Mouse (Mus musculus): ENCODE measurements around the gene Eras. TPM values are rescaled to one million over a fixed set of nuclear protein-coding genes. Genes with fewer than 3 reads are reported as not detected.

The Eras gene
- polyA plus RNA-seq, 1 experiment from 2014 or later = not detected

GRCm38 (mm10) chrX:7907735-7908134 is 20.7 kb downstream of the Eras start, which contains the start of gene Gm10491:
TSS of gene Gm10491 (minus strand) at chrX:7907835.
- H3K27ac ChIP-seq = no peak within 1 kb of the TSS
- no peak within 1 kb of the TSS for H3K4me3 ChIP-seq
- no peak within 1 kb of the TSS for H3K4me2 ChIP-seq
- 72% methylated on average over 5 of the region's 5 CpGs for WGBS (ENCODE audit: insufficient replicate concordance)
- no peaks in the 10 kb centered on the region for H3K27me3 ChIP-seq (replicated peaks)
- no peaks in the 10 kb centered on the region for H3K9me3 ChIP-seq (replicated peaks)
- H3K36me3 ChIP-seq = peaks cover 12% of the 10 kb centered on the region
- H3K9ac ChIP-seq = no peak within 1 kb of the TSS
- H3K4me1 ChIP-seq = 0 out of 2 replicates have a peak, but pooled peaks cover 6% of the 10 kb centered on the region
- no peak for ATAC-seq

GRCm38 (mm10) chrX:7904441-7904840 is 24.0 kb downstream of the Eras start:
- 80% methylated on average over 5 of the region's 5 CpGs for WGBS (ENCODE audit: insufficient replicate concordance)
- Histone ChIP-seq H3K4me3 (no peak overlapping the region), H3K9me3 (replicated peaks) (no peaks in the 10 kb centered on the region), H3K4me1 (peaks cover 10% of the 10 kb centered on the region; the same call in 1 of the 2 replicates), H3K27ac (no peak overlapping the region), H3K27me3 (replicated peaks) (no peaks in the 10 kb centered on the region), H3K9ac (no peak overlapping the region), H3K4me2 (no peak overlapping the region), H3K36me3 (peaks cover 18% of the 10 kb centered on the region)
- no peak for ATAC-seq

DNA sequence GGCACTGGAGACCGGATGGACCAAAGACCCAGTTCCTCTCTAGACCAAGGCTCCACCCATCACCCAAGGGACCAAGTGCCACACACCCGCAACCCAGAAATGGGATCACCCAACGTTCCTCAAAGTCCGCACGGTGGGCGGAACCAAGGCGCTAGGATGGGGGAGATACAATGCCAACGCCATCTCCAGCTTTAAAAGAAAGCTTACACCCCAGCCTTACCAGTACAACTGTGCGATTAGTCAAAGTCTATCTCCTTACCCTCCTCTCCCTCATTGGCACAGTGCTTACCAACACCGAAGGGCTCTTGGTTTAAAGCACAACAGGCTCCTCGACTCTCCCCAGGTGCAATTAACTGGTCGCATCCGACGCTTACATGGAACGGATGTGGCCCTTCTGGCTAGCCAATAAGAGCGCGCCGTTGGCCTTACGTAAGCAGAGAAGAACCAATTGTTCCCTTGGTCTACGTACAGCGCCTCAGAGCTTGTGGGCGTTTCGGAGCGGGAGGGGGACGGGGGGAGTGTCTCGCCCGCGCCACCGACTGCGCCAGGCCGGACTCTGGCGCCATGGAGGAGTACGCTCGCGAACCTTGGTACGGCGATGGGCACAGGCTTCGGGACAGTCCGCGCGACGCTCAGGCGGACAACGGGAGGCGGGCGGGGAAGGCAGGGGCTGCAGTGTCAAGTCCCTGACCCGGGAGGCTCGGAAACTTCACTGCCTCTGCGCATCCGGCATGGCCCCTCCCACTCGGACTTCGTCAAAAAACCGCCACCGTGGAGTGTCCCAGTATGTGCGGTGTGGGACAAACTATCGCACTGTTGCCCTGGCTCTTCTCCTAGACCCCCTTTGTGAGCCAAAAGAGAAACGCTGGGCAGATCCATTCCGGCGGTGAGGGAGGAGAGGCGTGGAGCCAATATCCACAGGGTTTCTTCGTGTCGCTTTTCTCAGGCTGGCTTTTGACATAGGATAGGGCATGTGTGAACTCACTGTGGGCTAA is 29.2 kb downstream of the Eras start, which contains the start of the genes Pqbp1 and Timm17b:
Gene Pqbp1 (minus strand): TSS at position 390 of the 995 bp plus-strand sequence.
Gene Timm17b (plus strand): TSS at position 478 of the 995 bp plus-strand sequence.
- peak; percentile 98 for ATAC-seq
- Histone ChIP-seq H3K4me1 (peaks cover 19% of the 10 kb centered on the region), H3K36me3 (peaks cover 26% of the 10 kb centered on the region), H3K4me2 (peak within 1 kb of the TSS; percentile 73), H3K27me3 (replicated peaks) (no peaks in the 10 kb centered on the region), H3K9me3 (replicated peaks) (no peaks in the 10 kb centered on the region), H3K27ac (peak within 1 kb of the TSS; percentile 81), H3K4me3 (peak within 1 kb of the TSS; percentile 68), H3K9ac (peak within 1 kb of the TSS; percentile 74)
- WGBS (ENCODE audit: insufficient replicate concordance) = 8% methylated on average over 62 of the region's 62 CpGs

- peak overlapping the region; percentile 81 for H3K27ac ChIP-seq
- no peak for ATAC-seq
- H3K4me1 ChIP-seq = peaks cover 19% of the 10 kb centered on the region
- peak overlapping the region; percentile 68 for H3K4me3 ChIP-seq
- H3K9me3 ChIP-seq (replicated peaks) = no peaks in the 10 kb centered on the region
- H3K4me2 ChIP-seq = peak overlapping the region; percentile 73
- no peaks in the 10 kb centered on the region for H3K27me3 ChIP-seq (replicated peaks)
- 23% methylated on average over 13 of the region's 13 CpGs for WGBS (ENCODE audit: insufficient replicate concordance)
- H3K36me3 ChIP-seq = peaks cover 36% of the 10 kb centered on the region
- H3K9ac ChIP-seq = peak overlapping the region; percentile 74
Measured at GRCm38 (mm10) chrX:7898211-7898610, 30.2 kb downstream of the Eras start.

DNA sequence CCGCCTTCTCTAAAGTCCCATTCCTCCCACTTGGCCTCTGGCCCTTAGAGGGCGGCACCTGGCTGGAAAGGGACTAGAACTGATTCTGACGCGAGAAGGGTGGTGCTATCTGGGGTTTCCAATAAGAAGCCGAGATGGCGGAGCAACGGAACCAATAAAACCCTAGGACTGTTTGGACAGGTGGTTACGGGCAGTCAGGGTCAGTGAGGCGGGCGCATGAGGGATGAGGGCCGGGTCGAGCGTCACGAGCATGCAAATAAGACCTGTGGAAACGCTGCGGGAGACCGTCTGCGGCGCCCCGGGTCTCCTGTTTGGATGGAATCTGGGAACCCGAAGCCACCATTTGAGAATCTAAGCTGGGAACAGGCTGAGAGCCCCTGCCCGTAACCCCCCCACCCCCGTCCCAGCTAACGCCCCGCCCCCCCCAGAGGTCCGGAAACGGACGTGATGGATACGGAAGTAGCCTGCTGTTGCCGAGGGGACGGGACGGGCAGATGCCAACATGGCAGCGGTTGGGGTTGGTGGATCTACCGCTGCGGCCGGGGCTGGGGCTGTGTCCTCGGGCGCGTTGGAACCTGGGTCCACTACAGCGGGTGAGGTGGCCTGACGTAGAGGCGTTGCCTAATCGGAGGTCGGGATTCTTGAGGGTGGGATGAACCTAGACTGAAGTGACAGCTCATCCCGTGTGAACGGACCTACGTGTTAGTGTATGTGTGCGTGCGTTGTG is 44.4 kb downstream of the Eras start, which contains the start of gene Slc35a2:
Gene Slc35a2 (plus strand): TSS at position 188 of the 727 bp plus-strand sequence.
- H3K9me3 ChIP-seq (replicated peaks) = no peaks in the 10 kb centered on the region
- H3K27me3 ChIP-seq (replicated peaks) = no peaks in the 10 kb centered on the region
- H3K4me1 ChIP-seq = peaks cover 21% of the 10 kb centered on the region
- 5% methylated on average over 46 of the region's 49 CpGs for WGBS (ENCODE audit: insufficient replicate concordance)
- H3K27ac ChIP-seq = peak within 1 kb of the TSS; percentile 76
- H3K9ac ChIP-seq = peak within 1 kb of the TSS; percentile 65
- H3K4me2 ChIP-seq = peak within 1 kb of the TSS; percentile 74
- peaks cover 6% of the 10 kb centered on the region; the same call in 1 of the 2 replicates for H3K36me3 ChIP-seq
- ATAC-seq = peak; percentile 92
- peak within 1 kb of the TSS; percentile 74 for H3K4me3 ChIP-seq

DNA sequence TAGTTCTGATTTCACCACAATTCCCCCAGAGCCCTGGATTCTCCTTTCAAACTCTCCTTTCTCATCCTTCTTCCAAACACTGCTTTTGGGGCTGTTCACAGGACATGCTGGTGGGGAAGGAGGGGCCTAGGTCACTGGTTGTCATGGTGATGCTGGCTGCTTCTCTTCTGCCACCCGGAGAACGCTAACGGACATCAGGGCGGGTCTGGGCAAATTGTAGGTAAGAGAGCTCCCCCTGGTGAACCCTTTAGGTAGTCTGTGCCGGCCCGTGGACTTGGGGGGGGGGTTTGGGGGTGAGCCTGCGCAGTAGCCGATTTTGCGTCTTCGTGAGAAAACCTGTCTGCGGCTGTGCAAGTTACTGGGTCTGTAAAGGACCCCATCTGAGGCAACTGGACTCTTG is 48.6 kb downstream of the Eras start:
- 5% methylated on average over 11 of the region's 11 CpGs for WGBS (ENCODE audit: insufficient replicate concordance)
- ATAC-seq = no peak

GRCm38 (mm10) chrX:7878495-7878894 is 49.9 kb downstream of the Eras start:
- Histone ChIP-seq H3K9ac (peak overlapping the region; percentile 57), H3K4me1 (peaks cover 25% of the 10 kb centered on the region), H3K27ac (no peak overlapping the region), H3K9me3 (replicated peaks) (no peaks in the 10 kb centered on the region), H3K27me3 (replicated peaks) (no peaks in the 10 kb centered on the region), H3K4me3 (peak overlapping the region; percentile 60), H3K36me3 (peaks cover 25% of the 10 kb centered on the region), H3K4me2 (peak overlapping the region; percentile 89)
- 19% methylated on average over 21 of the region's 21 CpGs for whole genome bisulfite sequencing (ENCODE audit: insufficient replicate concordance)
- no peak; the same call in 1 of the 2 replicates for ATAC-seq

More for the DNA sequence above, 48.6 kb downstream of the Eras start:
- peak overlapping the region; percentile 89 for H3K4me2 ChIP-seq
- H3K36me3 ChIP-seq = peaks cover 11% of the 10 kb centered on the region
- no peak overlapping the region for H3K4me3 ChIP-seq
- no peaks in the 10 kb centered on the region for H3K9me3 ChIP-seq (replicated peaks)
- H3K27ac ChIP-seq = no peak overlapping the region
- H3K27me3 ChIP-seq (replicated peaks) = no peaks in the 10 kb centered on the region
- H3K4me1 ChIP-seq = peaks cover 28% of the 10 kb centered on the region
- H3K9ac ChIP-seq = no peak overlapping the region

DNA sequence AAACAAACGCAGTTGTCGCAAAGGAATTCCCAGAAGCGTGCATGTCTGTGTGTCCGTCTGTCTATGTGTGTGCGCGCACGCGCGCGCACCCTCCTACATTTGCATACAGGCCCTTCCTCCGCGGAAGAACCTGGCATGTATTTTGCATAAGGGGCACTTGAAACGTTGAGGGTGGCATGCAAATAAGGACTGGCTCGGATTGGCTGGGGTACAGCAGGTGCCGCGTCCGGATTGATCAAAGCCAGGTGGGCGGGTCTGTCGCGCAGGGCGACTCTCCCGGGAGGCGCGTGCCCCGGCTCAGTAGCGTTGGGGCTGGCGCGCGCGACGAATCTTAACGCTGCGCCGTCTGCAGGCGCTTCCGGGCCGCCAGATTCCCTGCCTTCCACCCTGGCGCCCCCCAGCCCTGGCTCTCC is 50.4 kb downstream of the Eras start, which contains the start of gene Pim2:
Gene Pim2 (plus strand): TSS at position 256 of the 413 bp plus-strand sequence.
- Histone ChIP-seq H3K4me1 (peaks cover 25% of the 10 kb centered on the region), H3K4me3 (peak within 1 kb of the TSS; percentile 60), H3K9me3 (replicated peaks) (no peaks in the 10 kb centered on the region), H3K36me3 (peaks cover 29% of the 10 kb centered on the region), H3K27ac (no peak within 1 kb of the TSS), H3K9ac (peak within 1 kb of the TSS; percentile 57), H3K27me3 (replicated peaks) (no peaks in the 10 kb centered on the region), H3K4me2 (peak within 1 kb of the TSS; percentile 89)
- peak; percentile 96 for ATAC-seq
- 7% methylated on average over 37 of the region's 38 CpGs for WGBS (ENCODE audit: insufficient replicate concordance)

Other genes starting within 250 kb of the Eras start
- gene Magix, start 247.4 kb downstream of the Eras start, polyA plus RNA-seq (2016; fragmentation: Nextera tagmentation; extraction: Ambion mirVana) = 0.04 TPM in 1 of 2 replicates, not detected in the other
- 18.9 and 20.8 TPM in 2 replicates for gene Gpkow, start 231.5 kb downstream of the Eras start, polyA plus RNA-seq (2016; fragmentation: Nextera tagmentation; extraction: Ambion mirVana)
- gene Wdr45, start 214.3 kb downstream of the Eras start, polyA plus RNA-seq (2016; fragmentation: Nextera tagmentation; extraction: Ambion mirVana) = 14.6 and 15.6 TPM in 2 replicates
- not detected in 2 replicates for gene Gm45208, start 206.4 kb downstream of the Eras start, polyA plus RNA-seq (2016; fragmentation: Nextera tagmentation; extraction: Ambion mirVana)
- gene Praf2, start 200.2 kb downstream of the Eras start, polyA plus RNA-seq (2016; fragmentation: Nextera tagmentation; extraction: Ambion mirVana) = 13.0 and 13.4 TPM in 2 replicates
- 2.6 and 3.2 TPM in 2 replicates for gene Ccdc120, start 177.7 kb downstream of the Eras start, polyA plus RNA-seq (2016; fragmentation: Nextera tagmentation; extraction: Ambion mirVana)
- 14.1 and 15.1 TPM in 2 replicates for gene Tfe3, start 166.0 kb downstream of the Eras start, polyA plus RNA-seq (2016; fragmentation: Nextera tagmentation; extraction: Ambion mirVana)
- 36.8 and 39.1 TPM in 2 replicates for gene Gripap1, start 138.8 kb downstream of the Eras start, polyA plus RNA-seq (2016; fragmentation: Nextera tagmentation; extraction: Ambion mirVana)
- 0.37 and 0.38 TPM in 2 replicates for gene Kcnd1, start 106.3 kb downstream of the Eras start, polyA plus RNA-seq (2016; fragmentation: Nextera tagmentation; extraction: Ambion mirVana)
- 57.3 and 60.1 TPM in 2 replicates for gene Otud5, start 87.2 kb downstream of the Eras start, polyA plus RNA-seq (2016; fragmentation: Nextera tagmentation; extraction: Ambion mirVana)
- gene Pim2, start 50.3 kb downstream of the Eras start, polyA plus RNA-seq (2016; fragmentation: Nextera tagmentation; extraction: Ambion mirVana) = 5.0 and 5.2 TPM in 2 replicates
- 19.7 and 23.1 TPM in 2 replicates for gene Slc35a2, start 44.6 kb downstream of the Eras start, polyA plus RNA-seq (2016; fragmentation: Nextera tagmentation; extraction: Ambion mirVana)
- gene Pqbp1, start 29.3 kb downstream of the Eras start, polyA plus RNA-seq (2016; fragmentation: Nextera tagmentation; extraction: Ambion mirVana) = 65.0 and 65.2 TPM in 2 replicates
- gene Timm17b, start 29.2 kb downstream of the Eras start, polyA plus RNA-seq (2016; fragmentation: Nextera tagmentation; extraction: Ambion mirVana) = 98.3 and 98.9 TPM in 2 replicates
- gene Gm10491, start 20.8 kb downstream of the Eras start, polyA plus RNA-seq (2016; fragmentation: Nextera tagmentation; extraction: Ambion mirVana) = not detected in 2 replicates
- not detected in 2 replicates for gene Gm10490, start 19.1 kb downstream of the Eras start, polyA plus RNA-seq (2016; fragmentation: Nextera tagmentation; extraction: Ambion mirVana)
- gene Pcsk1n, start 8.8 kb downstream of the Eras start, polyA plus RNA-seq (2016; fragmentation: Nextera tagmentation; extraction: Ambion mirVana) = 0.26 and 0.33 TPM in 2 replicates
- 15.4 and 15.8 TPM in 2 replicates for gene Hdac6, start 19.3 kb upstream of the Eras start, polyA plus RNA-seq (2016; fragmentation: Nextera tagmentation; extraction: Ambion mirVana)
- 148 and 156 TPM in 2 replicates for gene Gata1, start 49.5 kb upstream of the Eras start, polyA plus RNA-seq (2016; fragmentation: Nextera tagmentation; extraction: Ambion mirVana)
- gene Glod5, start 89.9 kb upstream of the Eras start, polyA plus RNA-seq (2016; fragmentation: Nextera tagmentation; extraction: Ambion mirVana) = 0.25 TPM in 1 of 2 replicates, not detected in the other
- gene Suv39h1, start 146.2 kb upstream of the Eras start, polyA plus RNA-seq (2016; fragmentation: Nextera tagmentation; extraction: Ambion mirVana) = 57.1 and 57.5 TPM in 2 replicates
- 3.2 and 3.5 TPM in 2 replicates for gene Was, start 161.9 kb upstream of the Eras start, polyA plus RNA-seq (2016; fragmentation: Nextera tagmentation; extraction: Ambion mirVana)
- 9.4 and 9.9 TPM in 2 replicates for gene Wdr13, start 204.3 kb upstream of the Eras start, polyA plus RNA-seq (2016; fragmentation: Nextera tagmentation; extraction: Ambion mirVana)
- gene Rbm3, start 217.3 kb upstream of the Eras start, polyA plus RNA-seq (2016; fragmentation: Nextera tagmentation; extraction: Ambion mirVana) = 351 and 363 TPM in 2 replicates
- gene Tbc1d25, start 247.6 kb upstream of the Eras start, polyA plus RNA-seq (2016; fragmentation: Nextera tagmentation; extraction: Ambion mirVana) = 6.7 and 7.0 TPM in 2 replicates